Mouse (Mus musculus) ES-CJ7 (cell line): ENCODE measurements around the gene Car3.
"Not testable (repeated sequence)": the region's sequence is repeated elsewhere in the genome, so short reads cannot be mapped to it uniquely, and the experiment has no call there.

Experiments used
- DNase-seq: peaks from one replicate; pipeline ENCODE4 v3.0.0; 2011; ENCODE audit warnings: low read depth, low spot score

Car3 gene

DNA sequence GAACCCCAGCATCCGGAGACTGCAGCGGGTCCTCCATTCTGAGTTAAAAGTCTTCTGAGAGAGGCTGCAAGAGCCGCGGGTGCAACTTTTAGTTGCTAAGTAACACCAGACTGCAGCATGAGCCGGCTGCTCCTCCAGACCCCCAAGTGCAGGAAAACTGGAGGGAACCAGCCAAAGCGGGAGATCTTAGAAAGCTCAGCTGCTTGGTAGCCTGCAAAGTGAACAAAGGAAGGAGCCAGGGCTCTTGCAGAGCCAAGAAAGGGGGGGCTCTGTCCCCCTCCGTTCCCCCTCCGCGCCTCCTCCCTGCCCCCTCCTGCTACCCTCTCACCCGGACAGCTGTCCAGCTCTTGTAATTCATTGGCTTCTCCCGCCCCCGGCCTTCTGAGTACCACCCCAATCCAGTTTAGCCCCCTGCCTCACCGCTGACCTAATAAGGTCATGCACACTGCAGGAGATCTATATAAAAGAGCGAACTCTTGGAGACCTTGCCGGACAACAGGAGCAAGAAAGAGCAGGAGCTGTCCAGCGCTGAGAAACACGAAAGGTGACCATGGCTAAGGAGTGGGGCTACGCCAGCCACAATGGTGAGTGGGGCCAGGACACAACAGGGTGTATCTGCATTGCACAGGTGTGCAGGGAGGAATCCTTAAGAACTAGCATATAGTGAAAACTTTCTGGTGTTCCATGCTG is at the start of gene Car3:
Gene Car3, plus strand, starts transcription at position 491 of the 690 bp plus-strand sequence.
- peak; percentile 89 for DNase-seq

DNA sequence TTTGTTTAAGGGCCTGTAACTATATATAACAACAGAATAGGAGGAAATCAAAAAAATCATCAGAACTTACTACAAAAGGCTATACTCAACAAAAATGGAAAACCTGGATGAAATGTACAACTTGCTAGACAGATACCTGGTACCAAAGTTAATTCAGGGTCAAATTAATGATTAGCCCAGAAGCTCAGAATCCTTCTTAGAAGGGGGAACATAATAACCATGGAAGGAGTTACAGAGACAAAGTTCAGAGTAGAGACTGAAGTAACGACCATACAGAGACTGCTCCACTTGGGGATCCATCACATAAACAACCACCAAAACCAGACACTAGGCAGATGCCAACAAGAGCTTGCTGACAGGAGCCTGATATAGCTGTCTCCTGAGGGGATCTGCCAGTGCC is 47.9 kb upstream of the Car3 start:
- not testable (repeated sequence) for DNase-seq

DNA sequence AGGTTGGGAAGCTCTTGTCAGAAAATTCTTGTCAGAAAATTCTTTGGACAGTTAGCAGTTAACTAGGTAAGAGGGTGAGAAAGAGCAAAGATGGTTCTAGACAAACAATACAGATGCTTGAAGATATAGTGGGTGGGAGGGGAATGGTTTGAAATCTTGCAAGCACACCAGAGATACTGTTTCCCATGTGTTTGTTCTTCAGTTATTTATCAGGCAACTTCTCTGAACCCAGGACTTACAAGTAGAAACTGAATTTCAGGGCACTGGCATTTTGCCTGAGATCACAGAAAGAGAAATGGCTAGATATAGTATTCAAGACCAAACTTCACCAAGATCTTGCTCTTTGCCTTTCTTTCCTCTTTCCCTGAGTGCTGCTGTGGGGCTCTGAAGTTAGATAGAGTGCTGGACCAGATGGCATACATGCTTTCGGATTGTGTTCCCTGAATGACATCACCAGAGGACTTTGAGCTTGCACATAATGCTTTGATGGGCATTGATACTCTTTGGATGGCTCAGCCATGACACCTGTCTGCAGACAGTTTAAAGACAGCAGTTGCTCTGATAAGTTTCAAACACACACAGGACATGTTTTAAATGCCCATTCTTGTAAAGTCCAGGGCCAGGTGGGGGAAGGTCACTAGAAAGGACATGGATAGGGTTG is 43.3 kb upstream of the Car3 start:
- no peak for DNase-seq

DNA sequence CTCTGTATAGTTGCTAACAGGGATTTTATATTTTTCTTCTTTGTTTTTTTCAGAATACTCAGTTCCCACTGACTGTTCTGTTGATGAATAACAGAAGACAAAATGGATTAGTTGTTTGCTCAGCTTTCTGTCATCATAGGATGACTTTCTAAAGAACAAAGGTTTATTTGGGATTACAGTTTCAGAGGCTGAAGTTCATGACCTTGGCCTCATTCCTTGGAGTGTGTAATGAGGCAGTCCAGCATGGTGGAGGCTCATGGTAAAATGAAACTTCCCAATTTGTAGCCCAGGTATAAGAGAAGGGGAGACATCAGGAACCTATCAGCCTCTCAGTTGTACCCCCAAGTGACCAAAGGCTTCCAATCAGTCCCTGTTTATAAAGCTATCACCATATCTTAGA is 34.4 kb upstream of the Car3 start:
- DNase-seq, result no peak

DNA sequence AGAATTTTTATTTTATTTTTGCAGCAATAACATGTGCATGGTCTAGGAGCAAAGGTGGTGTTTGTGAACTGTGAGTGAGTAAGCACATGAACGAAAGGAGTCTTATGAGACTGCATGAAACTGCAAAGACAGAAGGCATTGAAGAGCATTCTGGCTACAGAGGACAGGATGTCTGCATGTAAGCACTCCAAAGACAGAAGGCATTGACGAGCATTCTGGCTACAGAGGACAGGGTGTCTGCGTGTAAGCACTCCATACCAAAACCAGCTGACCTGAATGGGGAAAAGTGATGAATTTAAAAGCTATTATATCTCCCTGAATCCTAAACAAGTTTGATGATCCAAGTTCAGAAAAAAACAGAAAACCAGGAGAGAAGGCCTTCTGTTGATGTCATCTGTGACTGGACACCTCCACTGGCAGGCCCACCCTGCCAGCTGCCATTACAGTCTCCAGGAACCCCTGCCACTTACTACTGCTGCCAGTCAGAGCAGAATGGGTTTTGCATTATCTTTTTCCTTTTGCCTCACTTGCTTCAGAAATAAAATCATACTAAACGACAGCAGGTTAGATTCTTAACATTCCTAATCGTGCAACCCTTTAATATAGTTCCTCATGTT is 32.0 kb upstream of the Car3 start:
- DNase-seq, result no peak

DNA sequence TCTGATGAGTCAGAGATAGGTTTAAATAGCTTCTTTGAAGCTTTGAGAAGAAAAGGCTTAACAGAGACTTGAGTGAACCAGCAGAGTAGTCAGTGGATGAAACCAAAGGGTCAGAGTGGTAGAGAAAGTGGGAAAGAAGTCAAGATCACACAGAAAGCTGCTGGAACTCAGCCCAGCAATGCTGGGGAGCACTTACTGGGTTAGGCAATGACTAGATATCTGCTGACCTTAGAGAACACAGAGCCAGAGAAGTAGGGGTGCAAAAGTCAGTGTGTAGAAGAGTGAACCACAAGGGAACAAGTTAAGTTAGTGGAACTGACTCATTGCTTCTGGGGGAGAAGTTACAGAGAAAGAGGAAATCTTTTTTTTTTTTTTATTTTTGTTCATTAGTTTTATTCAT is 30.5 kb upstream of the Car3 start:
- DNase-seq, result no peak

GRCm38 (mm10) chr3:14838936-14839335 is 24.4 kb upstream of the Car3 start:
- DNase-seq, result no peak

DNA sequence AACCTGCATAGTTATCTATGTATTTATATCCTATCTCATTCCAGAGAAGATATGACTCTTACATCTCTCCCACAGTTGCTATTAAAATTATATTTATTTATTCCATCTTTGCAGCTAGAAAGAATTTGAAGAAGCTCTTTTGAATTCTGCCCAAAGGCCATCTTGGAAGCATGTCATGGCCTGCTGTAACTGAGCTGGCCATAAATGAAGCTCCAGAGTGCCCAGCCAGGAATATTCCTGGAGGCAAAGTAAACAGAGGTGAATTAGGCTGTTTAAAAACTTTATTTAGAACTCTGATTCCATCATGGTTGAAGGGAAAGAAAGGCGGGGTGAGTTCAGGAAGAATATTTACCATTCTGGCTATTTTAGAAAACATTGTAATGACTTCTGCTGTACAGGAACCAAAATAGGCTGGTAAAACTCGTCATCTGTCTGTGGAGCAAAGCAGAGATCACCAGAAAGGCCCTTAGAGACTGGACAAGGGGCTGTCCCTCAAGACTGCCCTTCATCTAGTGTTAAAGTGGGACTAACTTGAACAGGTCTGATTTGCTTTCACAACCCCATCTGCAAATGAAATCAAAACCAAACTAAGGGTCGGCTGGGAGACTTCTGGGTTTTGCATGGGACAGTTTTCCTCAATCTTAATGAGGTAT is 23.7 kb upstream of the Car3 start:
- DNase-seq, result no peak

DNA sequence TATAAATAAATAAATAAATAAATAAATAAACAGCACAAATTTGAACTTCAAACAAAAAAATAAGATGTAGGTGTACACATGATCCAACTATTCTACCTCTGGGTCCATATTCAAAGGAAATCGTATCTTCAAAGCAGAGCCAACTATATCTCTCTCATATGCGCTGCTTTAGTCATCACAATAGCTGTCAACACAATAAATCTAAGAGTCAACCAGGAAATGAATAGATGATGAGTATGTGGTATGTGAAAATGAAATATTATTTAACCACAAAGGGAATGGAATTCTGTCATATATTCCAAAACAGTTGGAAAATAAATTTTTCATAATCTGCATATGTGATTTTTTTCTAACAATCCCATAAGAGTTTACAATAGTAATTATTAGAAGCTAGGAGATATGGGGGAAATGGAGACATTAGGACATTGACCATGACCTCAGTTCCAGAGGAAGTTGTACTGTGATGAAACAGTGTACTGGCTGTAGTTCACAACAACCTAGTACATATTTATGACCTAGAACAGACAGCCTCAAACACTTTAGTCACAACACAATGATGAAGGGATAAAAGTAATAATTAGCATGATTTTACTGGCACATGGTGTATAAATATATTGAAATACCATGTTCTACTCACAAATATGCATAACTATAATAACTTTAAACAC is 14.6 kb upstream of the Car3 start:
- no peak for DNase-seq

DNA sequence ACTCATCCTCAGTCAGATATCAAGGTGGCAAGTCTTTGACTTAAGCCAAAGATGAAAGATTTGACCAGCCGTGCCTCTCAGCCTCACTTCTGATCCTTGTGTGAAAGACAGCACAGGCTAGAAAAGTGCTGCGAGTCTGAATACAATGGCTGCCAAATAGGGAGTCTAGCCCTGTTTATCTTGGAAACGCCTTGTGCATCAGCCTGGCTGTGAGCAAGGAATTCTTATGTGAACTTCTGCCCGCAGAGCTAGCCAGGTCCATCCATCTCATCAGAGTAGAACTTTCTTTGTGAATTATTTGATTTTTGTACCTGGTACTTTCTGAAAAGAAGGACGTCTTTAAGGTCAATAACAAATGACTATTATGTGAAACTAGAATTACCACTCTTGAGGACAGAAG is 9.3 kb upstream of the Car3 start:
- no peak for DNase-seq

- no peak for DNase-seq
These were observed 8.9 kb upstream of the Car3 start for GRCm38 (mm10) chr3:14854446-14854845.

GRCm38 (mm10) chr3:14857874-14858273 is 5.4 kb upstream of the Car3 start:
- no peak for DNase-seq

DNA sequence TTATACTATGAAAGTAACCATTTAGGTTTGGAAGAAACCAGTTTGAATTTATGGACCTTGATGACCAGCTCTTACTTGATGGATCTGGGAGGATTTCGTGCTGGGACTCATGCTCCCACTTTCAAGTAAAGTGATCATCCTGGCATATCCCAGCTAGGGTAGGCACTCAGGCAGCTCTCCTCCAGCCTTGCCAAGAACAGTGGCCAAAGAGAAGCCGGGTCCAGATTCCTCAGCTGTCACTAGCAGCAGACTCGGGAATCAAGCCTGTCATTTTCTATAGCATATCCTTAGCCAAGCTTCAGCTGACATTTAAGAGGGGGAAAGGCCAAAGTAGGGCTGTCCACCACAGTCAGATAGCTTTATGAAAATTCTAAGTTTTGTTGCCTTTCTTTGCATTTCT is 3.0 kb upstream of the Car3 start:
- DNase-seq, result no peak

- DNase-seq, result no peak
These were observed 2.1 kb upstream of the Car3 start for GRCm38 (mm10) chr3:14861165-14861564.

DNA sequence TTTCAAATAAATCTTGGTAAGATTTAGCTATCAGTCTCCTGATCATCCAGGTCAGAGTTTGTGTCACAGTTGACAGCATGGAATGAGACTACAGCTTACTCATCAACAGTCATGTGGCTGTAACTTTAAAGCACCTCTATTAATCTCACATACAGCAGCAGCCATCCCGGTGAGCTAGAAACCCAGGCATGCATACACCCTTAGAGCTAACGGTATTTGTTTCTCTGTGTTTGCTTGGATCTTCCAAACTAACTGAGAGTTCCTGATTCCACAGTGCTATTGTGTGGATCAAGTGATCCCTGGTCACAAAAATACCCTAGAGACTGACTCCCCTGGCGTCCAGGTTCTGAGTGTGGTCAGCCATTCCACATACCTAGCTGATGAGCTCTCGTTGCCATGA is 1.5 kb upstream of the Car3 start:
- no peak for DNase-seq

- no peak for DNase-seq
These were observed 674 bp upstream of the Car3 start for GRCm38 (mm10) chr3:14862654-14863021.

DNA sequence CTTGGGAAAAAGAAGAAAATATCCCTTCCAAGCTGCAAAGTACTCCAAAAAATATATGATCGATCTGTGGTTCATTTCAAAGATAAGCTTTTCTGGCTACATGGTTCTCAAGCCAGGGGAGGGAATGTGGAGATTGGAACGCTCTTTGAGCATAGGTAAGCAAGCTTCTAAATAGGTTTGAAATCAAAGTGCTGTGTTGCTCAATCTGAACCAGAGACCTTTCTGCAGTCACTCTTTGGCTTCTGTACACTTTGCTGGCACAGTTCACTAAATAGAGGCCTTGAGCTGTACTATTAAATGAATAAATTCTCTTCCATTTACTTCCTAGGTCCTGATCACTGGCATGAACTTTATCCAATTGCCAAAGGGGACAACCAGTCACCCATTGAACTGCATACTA is 610 bp downstream of the Car3 start:
- DNase-seq, result no peak

DNA sequence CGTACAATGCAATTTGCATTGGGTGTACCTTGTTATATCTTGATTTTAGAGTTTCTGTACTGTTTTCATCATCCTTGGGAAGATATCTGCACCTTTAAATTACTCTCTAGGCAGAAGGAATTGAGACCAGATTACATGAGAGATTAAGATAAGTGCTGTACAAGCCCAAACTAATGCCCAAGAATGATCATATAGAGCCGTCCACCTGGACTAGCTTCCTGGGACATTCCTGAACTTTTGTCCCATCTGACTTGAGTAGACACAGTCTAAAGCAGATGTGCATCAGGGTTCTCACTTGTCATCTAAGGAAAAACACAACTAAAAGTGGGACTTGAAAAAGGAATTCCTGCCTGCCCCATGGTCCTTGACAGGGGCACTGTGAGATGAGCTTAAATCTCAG is 2.6 kb downstream of the Car3 start:
- DNase-seq, result no peak

DNA sequence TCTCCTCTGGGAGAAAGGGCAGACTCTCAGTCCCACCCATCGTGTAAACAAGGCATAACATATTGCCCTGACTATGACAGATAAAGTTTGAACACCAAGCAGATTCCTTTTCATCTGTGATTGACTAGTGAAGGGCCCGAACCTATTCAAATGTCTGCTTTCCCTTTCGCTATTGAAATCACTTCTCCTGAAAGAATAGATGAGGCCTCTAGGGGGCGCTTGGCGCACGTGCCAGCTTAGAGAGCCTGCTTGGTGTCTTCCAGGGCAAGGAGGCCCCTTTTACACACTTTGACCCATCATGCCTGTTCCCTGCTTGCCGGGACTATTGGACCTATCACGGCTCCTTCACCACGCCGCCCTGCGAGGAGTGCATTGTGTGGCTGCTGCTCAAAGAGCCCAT is 6.5 kb downstream of the Car3 start:
- DNase-seq, result peak; percentile 86

DNA sequence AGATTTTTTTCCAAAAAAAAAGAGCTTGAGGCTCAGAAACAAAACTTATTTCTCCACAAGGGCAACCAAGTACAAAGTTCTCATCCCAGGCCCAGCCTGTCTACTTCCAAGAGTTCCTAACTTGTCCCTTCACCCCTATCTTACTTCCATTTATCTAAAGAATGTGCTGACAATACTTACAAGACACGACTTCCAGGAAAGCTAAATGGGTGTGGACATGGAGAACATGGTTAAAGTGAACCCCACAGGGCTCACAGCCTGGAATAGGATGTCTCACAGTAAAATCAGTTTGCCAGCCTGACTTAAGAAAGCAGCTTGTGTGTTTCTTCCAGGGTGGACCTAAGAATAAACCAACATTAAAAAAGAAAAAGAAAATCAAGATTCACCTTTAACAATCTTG is 7.2 kb downstream of the Car3 start:
- DNase-seq, result no peak

- peak; percentile 29 for DNase-seq
These were observed 8.1 kb downstream of the Car3 start for GRCm38 (mm10) chr3:14871386-14871785.

DNA sequence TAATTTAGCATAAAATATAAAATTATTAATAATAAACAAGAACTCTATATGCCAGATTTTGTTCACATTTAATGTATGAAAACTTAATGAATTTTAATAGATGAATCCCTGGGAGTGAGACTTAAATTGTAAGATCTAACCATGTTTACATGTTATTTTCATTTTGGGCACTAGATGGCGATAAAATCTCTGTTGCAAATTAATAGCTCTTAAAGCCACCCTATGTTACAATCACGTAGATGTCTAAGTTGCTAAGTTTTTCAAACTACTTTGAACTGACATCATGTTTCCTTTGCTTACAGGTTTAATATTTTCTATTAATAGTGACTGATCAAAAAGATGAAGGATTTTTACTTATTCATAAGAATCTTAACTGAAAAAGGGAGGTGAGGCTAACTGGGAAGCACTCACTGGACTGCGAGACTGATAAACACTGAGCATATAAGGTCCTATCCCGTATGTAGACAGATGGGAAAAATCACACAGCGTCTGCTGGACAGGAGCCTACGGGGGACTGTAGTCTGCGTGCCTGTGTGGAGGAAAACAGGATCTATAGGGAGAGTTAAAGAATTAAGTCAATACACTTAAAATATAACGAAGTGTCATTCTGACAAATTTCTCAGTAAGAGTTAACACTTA is 11.2 kb downstream of the Car3 start:
- DNase-seq, result peak; percentile 74
